Mouse (Mus musculus) hindbrain, embryonic 16.5 days (tissue): ENCODE results near the gene Rora. TPM values are rescaled to one million over a fixed set of nuclear protein-coding genes. Genes with fewer than 3 reads are reported as not detected.

Source experiments
- ATAC-seq: fragments of 200-750 bp; cut with Nextera tagmentation; 2 replicates; pipeline ENCODE4 v1.8.0; 2017; ENCODE audit warnings: moderate TSS enrichment, moderate library complexity
- H3K27ac ChIP-seq: fragments of 300-500 bp; sonication (generic); 2 replicates; pipeline ENCODE4 v1.5.1; 2014; ENCODE audit warnings: low read depth, mild to moderate bottlenecking, control low read depth, low read length, moderate library complexity
- H3K27me3 ChIP-seq: fragments of 300-500 bp; sonication (generic); replicated peaks from 2 replicates; pipeline ENCODE4 v1.6.1; 2014; ENCODE audit warnings: low read length; ENCODE audit not compliant: control insufficient read depth, insufficient read depth
- H3K36me3 ChIP-seq: fragments of 300-500 bp; sonication (generic); 2 replicates; pipeline ENCODE4 v1.6.1; 2014; ENCODE audit warnings: mild to moderate bottlenecking, low read length, moderate library complexity, mixed read lengths; ENCODE audit not compliant: control insufficient read depth, insufficient read depth
- H3K4me1 ChIP-seq: fragments of 300-500 bp; sonication (generic); 2 replicates; pipeline ENCODE4 v1.6.1; 2014; ENCODE audit warnings: low read depth, low read length; ENCODE audit not compliant: control insufficient read depth, insufficient read depth
- H3K4me2 ChIP-seq: fragments of 300-500 bp; sonication (generic); 2 replicates; pipeline ENCODE4 v1.6.1; 2014; ENCODE audit warnings: mild to moderate bottlenecking, low read length, control low read depth, moderate library complexity
- H3K4me3 ChIP-seq: fragments of 300-500 bp; sonication (generic); 2 replicates; pipeline ENCODE4 v1.5.1; 2014; ENCODE audit warnings: mild to moderate bottlenecking, low read length, control low read depth, moderate library complexity
- H3K9ac ChIP-seq: fragments of 300-500 bp; sonication (generic); 2 replicates; pipeline ENCODE4 v1.6.1; 2014; ENCODE audit warnings: low read depth, mild to moderate bottlenecking, control low read depth, low read length, moderate library complexity
- H3K9me3 ChIP-seq: fragments of 300-500 bp; sonication (generic); 2 replicates; pipeline ENCODE4 v1.6.1; 2014; ENCODE audit warnings: mild to moderate bottlenecking, low read length, moderate library complexity; ENCODE audit not compliant: control insufficient read depth
- WGBS: fragments of 180-500 bp; shearing (Covaris S2); extraction: QIAGEN DNeasy Blood & Tissue Kit; methylation state at CpG from one replicate; pipeline ENCODE4 v1.1.7; 2014; 5-methylcytosine and 5-hydroxymethylcytosine counted together
- polyA plus RNA-seq: library from polyadenylated mRNA; unstranded; fragments of >200 nt; fragmentation: Nextera tagmentation; extraction: Ambion mirVana; gene quantifications from 2 replicates; pipeline ENCODE4 v1.2.1, GENCODE M21; 2015

The Rora gene
- polyA plus RNA-seq, 1 experiment from 2014 or later, result 38.3 TPM

GRCm38 (mm10) chr9:68987290-68988042, 333.9 kb downstream of the Rora start:
- no peak for ATAC-seq
- 76% methylated on average over 6 of the region's 6 CpGs for WGBS
- Histone ChIP-seq H3K27me3 (no peaks in the 10 kb centered on the region), H3K36me3 (no peaks in the 10 kb centered on the region), H3K4me1 (peaks cover 6% of the 10 kb centered on the region), H3K4me2 (no peak overlapping the region), H3K9ac (no peak overlapping the region), H3K4me3 (no peak overlapping the region), H3K27ac (no peak overlapping the region), H3K9me3 (no peaks in the 10 kb centered on the region)

- Histone ChIP-seq H3K4me3 (no peak overlapping the region), H3K9me3 (no peaks in the 10 kb centered on the region), H3K36me3 (no peaks in the 10 kb centered on the region), H3K4me1 (peaks cover 8% of the 10 kb centered on the region), H3K27me3 (no peaks in the 10 kb centered on the region), H3K4me2 (no peak overlapping the region), H3K27ac (no peak overlapping the region), H3K9ac (no peak overlapping the region)
- 77% methylated on average over 13 of the region's 13 CpGs for WGBS
- ATAC-seq, result no peak
Observed at GRCm38 (mm10) chr9:68988162-68988911, 334.8 kb downstream of the Rora start.

- no peak for ATAC-seq
Observed at GRCm38 (mm10) chr9:68989885-68990449, 336.4 kb downstream of the Rora start.

GRCm38 (mm10) chr9:68993881-68994280, 340.3 kb downstream of the Rora start:
- no peak for ATAC-seq

More at GRCm38 (mm10) chr9:68989885-68990449, 336.4 kb downstream of the Rora start:
- no peaks in the 10 kb centered on the region for H3K9me3 ChIP-seq
- H3K27me3 ChIP-seq, result no peaks in the 10 kb centered on the region
- H3K27ac ChIP-seq, result no peak overlapping the region
- whole genome bisulfite sequencing, result 61% methylated on average over 7 of the region's 7 CpGs
- H3K4me1 ChIP-seq, result peaks cover 8% of the 10 kb centered on the region
- H3K4me2 ChIP-seq, result no peak overlapping the region
- no peak overlapping the region for H3K9ac ChIP-seq
- H3K36me3 ChIP-seq, result no peaks in the 10 kb centered on the region
- no peak overlapping the region for H3K4me3 ChIP-seq

GRCm38 (mm10) chr9:68998961-68999360, 345.4 kb downstream of the Rora start:
- no peaks in the 10 kb centered on the region for H3K4me1 ChIP-seq
- H3K9me3 ChIP-seq, result no peaks in the 10 kb centered on the region
- H3K27me3 ChIP-seq, result no peaks in the 10 kb centered on the region
- no peak overlapping the region for H3K9ac ChIP-seq
- WGBS, result 79% methylated on average over 9 of the region's 9 CpGs
- no peaks in the 10 kb centered on the region for H3K36me3 ChIP-seq
- ATAC-seq, result no peak
- no peak overlapping the region for H3K27ac ChIP-seq
- no peak overlapping the region for H3K4me3 ChIP-seq
- no peak overlapping the region for H3K4me2 ChIP-seq

More at GRCm38 (mm10) chr9:68993881-68994280, 340.3 kb downstream of the Rora start:
- Histone ChIP-seq H3K9ac (no peak overlapping the region), H3K4me2 (no peak overlapping the region), H3K4me3 (no peak overlapping the region), H3K27ac (no peak overlapping the region), H3K27me3 (no peaks in the 10 kb centered on the region), H3K4me1 (peaks cover 2% of the 10 kb centered on the region; the same call in 1 of the 2 replicates), H3K9me3 (no peaks in the 10 kb centered on the region), H3K36me3 (no peaks in the 10 kb centered on the region)
- WGBS, result 63% methylated on average over 2 of the region's 2 CpGs

- H3K9me3 ChIP-seq, result no peaks in the 10 kb centered on the region
- no peak overlapping the region for H3K27ac ChIP-seq
- no peaks in the 10 kb centered on the region for H3K4me1 ChIP-seq
- no peak overlapping the region for H3K4me2 ChIP-seq
- H3K9ac ChIP-seq, result no peak overlapping the region
- WGBS, result 77% methylated on average over 9 of the region's 9 CpGs
- H3K36me3 ChIP-seq, result no peaks in the 10 kb centered on the region
- H3K27me3 ChIP-seq, result no peaks in the 10 kb centered on the region
- ATAC-seq, result no peak
- no peak overlapping the region for H3K4me3 ChIP-seq
Observed at GRCm38 (mm10) chr9:69004514-69004913, 350.9 kb downstream of the Rora start.

GRCm38 (mm10) chr9:69006666-69007065, 353.1 kb downstream of the Rora start:
- Histone ChIP-seq H3K27me3 (no peaks in the 10 kb centered on the region), H3K4me2 (no peak overlapping the region), H3K4me3 (no peak overlapping the region), H3K27ac (no peak overlapping the region), H3K36me3 (no peaks in the 10 kb centered on the region), H3K4me1 (no peaks in the 10 kb centered on the region), H3K9ac (no peak overlapping the region), H3K9me3 (no peaks in the 10 kb centered on the region)
- WGBS, result 77% methylated on average over 3 of the region's 3 CpGs
- no peak for ATAC-seq

- no peaks in the 10 kb centered on the region for H3K36me3 ChIP-seq
- WGBS, result 67% methylated on average over 2 of the region's 2 CpGs
- no peak overlapping the region for H3K9ac ChIP-seq
- H3K27me3 ChIP-seq, result no peaks in the 10 kb centered on the region
- ATAC-seq, result no peak
- 0 out of 2 replicates have a peak, but pooled peaks cover 2% of the 10 kb centered on the region for H3K4me1 ChIP-seq
- H3K4me3 ChIP-seq, result no peak overlapping the region
- no peak overlapping the region for H3K27ac ChIP-seq
- no peak overlapping the region for H3K4me2 ChIP-seq
- no peaks in the 10 kb centered on the region for H3K9me3 ChIP-seq
Observed at GRCm38 (mm10) chr9:69008706-69009105, 355.1 kb downstream of the Rora start.

GRCm38 (mm10) chr9:69010886-69011285, 357.3 kb downstream of the Rora start:
- H3K36me3 ChIP-seq, result no peaks in the 10 kb centered on the region
- no peak overlapping the region for H3K9ac ChIP-seq
- no peaks in the 10 kb centered on the region for H3K27me3 ChIP-seq
- WGBS, result 53% methylated on average over 5 of the region's 5 CpGs
- H3K4me3 ChIP-seq, result no peak overlapping the region
- ATAC-seq, result no peak
- no peak overlapping the region for H3K4me2 ChIP-seq
- no peak overlapping the region for H3K27ac ChIP-seq
- H3K9me3 ChIP-seq, result no peaks in the 10 kb centered on the region
- H3K4me1 ChIP-seq, result 0 out of 2 replicates have a peak, but pooled peaks cover 2% of the 10 kb centered on the region
